Mouse (Mus musculus) heart, postnatal 0 days (tissue): Measurements from ENCODE around the gene Aldh18a1.

Experiments
- CTCF ChIP-seq: IDR thresholded peaks from 2 replicates; pipeline ENCODE4 v1.5.1; 2016; ENCODE audit warnings: antibody characterized with exemption, control low read depth, low read depth
- EP300 ChIP-seq: IDR thresholded peaks from 2 replicates; pipeline ENCODE4 v1.6.1; 2016; ENCODE audit warnings: antibody characterized with exemption, low read depth

DNA sequence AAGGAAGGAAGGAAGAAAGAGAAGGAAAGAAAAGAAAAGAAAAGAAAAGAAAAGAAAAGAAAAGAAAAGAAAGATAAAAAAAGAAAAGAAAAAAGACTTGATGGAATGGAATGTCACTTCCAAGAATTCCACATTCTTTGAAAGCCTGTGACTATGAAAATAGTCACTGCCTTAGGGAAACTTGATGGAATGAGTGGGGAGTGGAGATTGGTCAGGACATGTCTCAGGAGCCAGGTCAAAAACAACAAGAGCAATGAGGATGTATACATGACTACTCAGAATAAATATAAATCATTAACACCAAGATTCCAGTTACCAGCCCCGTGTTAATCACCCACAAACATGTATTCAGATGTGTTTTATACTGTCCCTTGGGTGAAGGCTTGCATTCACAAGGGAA, 69.6 kb downstream of the Aldh18a1 start:
- no peak for TF ChIP-seq CTCF
- TF ChIP-seq EP300, result no peak
